ENCODE assay signal across 9 mouse cellular contexts in genomic region chr11:69714636-69715329, GRCm38 (mm10). TPM values are rescaled to one million over a fixed set of nuclear protein-coding genes. Genes with fewer than 3 reads are reported as not detected.
DNase-seq lines count a peak whose midpoint lies in the region; TF ChIP-seq lines count a peak whose summit lies in the region.
"Had no signal": no experiment of that assay in that cellular context is flagged by ENCODE, and none has a peak within 500 bp of the region (broad histone marks: within the 10 kb centered on the region; RNA-seq: fewer than 3 reads in every experiment).

No protein-coding gene starts in this region.

- 68% methylated on average over 18 of the region's 18 CpGs for WGBS in heart, embryonic 10.5 days

- in situ Hi-C loops in ES-E14 (cut with MboI; ENCODE audit: low sequenced_read_pairs in 2 of 2, unreplicated experiment in 2 of 2) = loop anchor here in 1 of 2 experiments (10.0 kb wide), 1 partner anchor 60 kb away; the partner anchor contains the start of gene Sox15

- no peak for DNase-seq in heart, embryonic 10.5 days (ENCODE audit: low spot score)
- DNase-seq in heart, adult 18-20 months = no peak
- DNase-seq in ES-E14 (ENCODE audit: low read depth, low spot score) = no peak
- peak; percentile 79 for DNase-seq in kidney, adult 11 months
- peak; percentile 61 to 78 for DNase-seq in kidney, postnatal 4 days
- DNase-seq in thymus, postnatal 14 days = no peak
- no peak for DNase-seq in layer of hippocampus, adult 18-20 months (ENCODE audit: low spot score in 2 of 2)
- no peak for DNase-seq in right cerebral cortex, postnatal 4 days
- DNase-seq: cerebellum, adult 2 months had no signal

- H3K36me3 ChIP-seq in heart, embryonic 10.5 days = no peaks in the 10 kb centered on the region
- no peaks in the 10 kb centered on the region for H3K36me3 ChIP-seq in ES-E14 (ENCODE audit: control insufficient read depth, insufficient read depth, low read length, poor library complexity, severe bottlenecking)

- no peaks in the 10 kb centered on the region for H3K27me3 ChIP-seq in heart, embryonic 10.5 days (ENCODE audit: insufficient read depth, poor library complexity, severe bottlenecking)

- no peak overlapping the region for H3K4me3 ChIP-seq in heart, embryonic 10.5 days
- H3K4me3 ChIP-seq in ES-E14 (ENCODE audit: insufficient read depth in 1 of 2, low read depth in 1 of 2, low read length in 2 of 2, poor library complexity in 1 of 2, severe bottlenecking in 1 of 2) = peak overlapping the region in 1 of 2 experiments; percentile 59; a peak in 2 of 4 replicates

- peak overlapping the region; percentile 63 for H3K9ac ChIP-seq in ES-E14 (ENCODE audit: insufficient read depth, low read depth, low read length, poor library complexity, severe bottlenecking)

- H3K27ac ChIP-seq in heart, embryonic 10.5 days = peak overlapping the region; percentile 39; the same call in 1 of the 2 replicates
- H3K27ac ChIP-seq in ES-E14 (ENCODE audit: insufficient read depth, low read depth, low read length, poor library complexity, severe bottlenecking) = peak overlapping the region; percentile 88

- H3K9me3 ChIP-seq in heart, embryonic 10.5 days = no peaks in the 10 kb centered on the region
- H3K9me3 ChIP-seq in ES-E14 (ENCODE audit: control insufficient read depth, insufficient read depth, low read depth, low read length) = no peaks in the 10 kb centered on the region

- H3K4me1 ChIP-seq in heart, embryonic 10.5 days = peaks cover 32% of the 10 kb centered on the region
- peaks cover 1 to 14% of the 10 kb centered on the region in 2 experiments; a peak in 3 of 4 replicates for H3K4me1 ChIP-seq in ES-E14 (ENCODE audit: control insufficient read depth in 2 of 2, insufficient read depth in 2 of 2, low read length in 2 of 2, poor library complexity in 1 of 2)

TF ChIP-seq in ES-E14, 5 proteins besides CTCF, POLR2A, EP300 and RAD21:
- TF ChIP-seq ZNF384 (IDR thresholded peaks at IDR 0.05; ENCODE audit: low read depth, low read length) (no peak), ZC3H11A (IDR thresholded peaks at IDR 0.05; ENCODE audit: borderline replicate concordance, low read depth, low read length) (no peak), MAFK (IDR thresholded peaks at IDR 0.05; ENCODE audit: insufficient read depth, low read depth, low read length) (no peak), CHD2 (IDR thresholded peaks at IDR 0.05; ENCODE audit: low read depth, low read length) (no peak), HCFC1 (IDR thresholded peaks at IDR 0.05; ENCODE audit: borderline replicate concordance, insufficient read depth, low read length) (no peak)
TF ChIP-seq in ES-E14: peak in this region for 0.

RNA-seq across cellular contexts. Expression of gene Tnfsfm13, which starts 18.9 kb away (rescaled TPM):
- 1.8 and 2.2 TPM in 2 replicates for polyA plus RNA-seq in heart, embryonic 10.5 days (2016; fragmentation: Nextera tagmentation; extraction: Ambion mirVana)
- 1 to 10 TPM; 2.5 to 4.1 TPM for total RNA-seq in heart, adult 18-20 months (2021)
- total RNA-seq in ES-E14 (2012; rRNA removed) = 13.7 and 19.9 TPM in 2 replicates
- 1 to 10 TPM; 1.2 to 1.6 TPM for total RNA-seq in layer of hippocampus, adult 18-20 months (2021)

RNA-seq across cellular contexts. Expression of gene Tnfsf12, which starts 19.1 kb away (rescaled TPM):
- 3.0 and 4.7 TPM in 2 replicates for polyA plus RNA-seq in heart, embryonic 10.5 days (2016; fragmentation: Nextera tagmentation; extraction: Ambion mirVana)
- total RNA-seq in heart, adult 18-20 months (2021) = 10 to 100 TPM; 16.9 to 17.1 TPM
- 8.7 and 16.1 TPM in 2 replicates for total RNA-seq in ES-E14 (2012; rRNA removed)
- total RNA-seq in layer of hippocampus, adult 18-20 months (2021) = 10 to 100 TPM; 11.4 to 12.4 TPM

RNA-seq across cellular contexts. Expression of gene Tnfsf13, which starts 29.2 kb away (rescaled TPM):
- polyA plus RNA-seq in heart, embryonic 10.5 days (2016; fragmentation: Nextera tagmentation; extraction: Ambion mirVana) = 0.25 TPM in 1 of 2 replicates, not detected in the other
- 1 to 10 TPM; 1.5 to 1.7 TPM for total RNA-seq in heart, adult 18-20 months (2021)
- 8.6 and 11.7 TPM in 2 replicates for total RNA-seq in ES-E14 (2012; rRNA removed)
- 1 to 10 TPM; 1.9 to 2.0 TPM for total RNA-seq in layer of hippocampus, adult 18-20 months (2021)

RNA-seq across cellular contexts. Expression of gene Senp3, which starts 32.9 kb away (rescaled TPM):
- polyA plus RNA-seq in heart, embryonic 10.5 days (2016; fragmentation: Nextera tagmentation; extraction: Ambion mirVana) = 95.3 and 108 TPM in 2 replicates
- total RNA-seq in heart, adult 18-20 months (2021) = 10 to 100 TPM; 27.3 to 35.1 TPM
- 265 and 282 TPM in 2 replicates for total RNA-seq in ES-E14 (2012; rRNA removed)
- total RNA-seq in layer of hippocampus, adult 18-20 months (2021) = 10 to 100 TPM; 96.1 to 97.5 TPM

RNA-seq across cellular contexts. Expression of gene Eif4a1, which starts 42.6 kb away (rescaled TPM):
- 481 and 586 TPM in 2 replicates for polyA plus RNA-seq in heart, embryonic 10.5 days (2016; fragmentation: Nextera tagmentation; extraction: Ambion mirVana)
- total RNA-seq in heart, adult 18-20 months (2021) = 100 to 1,000 TPM; 185 to 188 TPM
- total RNA-seq in ES-E14 (2012; rRNA removed) = 1,512 and 1,948 TPM in 2 replicates
- total RNA-seq in layer of hippocampus, adult 18-20 months (2021) = 100 to 1,000 TPM; 325 to 357 TPM

Comparison
In these comparisons a context has a peak if more than half of its experiments do, and no peak if none do; other contexts are left out.
1. DNase-seq: peak in kidney, adult 11 months (single experiment) and kidney, postnatal 4 days (2 of 2); none in heart, embryonic 10.5 days (single experiment), heart, adult 18-20 months (0 of 2), ES-E14 (single experiment), thymus, postnatal 14 days (single experiment), layer of hippocampus, adult 18-20 months (0 of 2) and right cerebral cortex, postnatal 4 days (single experiment).